Mouse (Mus musculus): Measurements from ENCODE around the gene Tubb2b. TPM values are rescaled to one million over a fixed set of nuclear protein-coding genes. Genes with fewer than 3 reads are reported as not detected.

Tubb2b gene
- total RNA-seq, 4 experiments from 2014 or later = 198 to 220 (median 215) TPM

Other genes with a start within 250 kb of the Tubb2b start
- gene Serpinb6c, start 224.8 kb downstream of the Tubb2b start, total RNA-seq (2022) = under 1 TPM in 3 of 4 experiments, not detected in 1; 0.36 to 0.71 (median 0.57) TPM
- gene Nqo2, start 165.8 kb downstream of the Tubb2b start, total RNA-seq (2022) = 1 to 10 TPM; 5.8 to 9.3 (median 7.3) TPM
- gene Ripk1, start 128.1 kb downstream of the Tubb2b start, total RNA-seq (2022) = 1 to 10 TPM; 6.8 to 8.9 (median 7.8) TPM
- 10 to 100 TPM; 44.1 to 52.0 (median 45.9) TPM for gene Serpinb6a, start 127.7 kb downstream of the Tubb2b start, total RNA-seq (2022)
- gene Bphl, start 92.9 kb downstream of the Tubb2b start, total RNA-seq (2022) = 10 to 100 TPM; 43.5 to 64.1 (median 62.3) TPM
- 100 to 1,000 TPM; 852 to 915 (median 907) TPM for gene Tubb2a, start 52.5 kb downstream of the Tubb2b start, total RNA-seq (2022)
- 10 to 100 TPM; 14.6 to 35.2 (median 23.7) TPM for gene Psmg4, start 32.5 kb upstream of the Tubb2b start, total RNA-seq (2022)
- gene Slc22a23, start 214.7 kb upstream of the Tubb2b start, total RNA-seq (2022) = 10 to 100 TPM; 32.3 to 41.6 (median 36.4) TPM